9 mouse cellular contexts compared by ENCODE assay signal in genomic region chr1:89750921-89751320, GRCm38 (mm10).
DNase-seq lines count a peak whose midpoint lies in the region; TF ChIP-seq lines count a peak whose summit lies in the region.
"Had no signal": no experiment of that assay in that cellular context is flagged by ENCODE, and none has a peak within 500 bp of the region (broad histone marks: within the 10 kb centered on the region; RNA-seq: fewer than 3 reads in every experiment).

No protein-coding gene starts in this region.

- H3K4me1 ChIP-seq in heart, embryonic 10.5 days = peaks cover 17% of the 10 kb centered on the region
- peaks cover 37% of the 10 kb centered on the region for H3K4me1 ChIP-seq in hindbrain, embryonic 10.5 days (replicated peaks)
- no peaks in the 10 kb centered on the region for H3K4me1 ChIP-seq in thymus, adult 2 months (replicated peaks; ENCODE audit: control insufficient read depth, insufficient read depth, low read length)

- no peak for TF ChIP-seq POLR2A in thymus, adult 2 months (IDR thresholded peaks at IDR 0.05; ENCODE audit: control insufficient read depth, extremely low read depth, insufficient read depth, low read length, poor library complexity)

- no peaks in the 10 kb centered on the region; the same call in 1 of the 2 replicates for H3K36me3 ChIP-seq in heart, embryonic 10.5 days
- peaks cover 7% of the 10 kb centered on the region; the same call in 1 of the 2 replicates for H3K36me3 ChIP-seq in hindbrain, embryonic 10.5 days
- no peaks in the 10 kb centered on the region for H3K36me3 ChIP-seq in thymus, adult 2 months (ENCODE audit: control insufficient read depth, insufficient read depth, low read length)

- 0 out of 2 replicates have a peak, but pooled peaks cover 4% of the 10 kb centered on the region for H3K27me3 ChIP-seq in heart, embryonic 10.5 days (ENCODE audit: insufficient read depth, poor library complexity, severe bottlenecking)
- H3K27me3 ChIP-seq in hindbrain, embryonic 10.5 days (ENCODE audit: insufficient read depth, poor library complexity, severe bottlenecking) = peaks cover 48% of the 10 kb centered on the region
- H3K27me3 ChIP-seq in thymus, adult 2 months (ENCODE audit: control insufficient read depth, insufficient read depth, low read length) = no peaks in the 10 kb centered on the region

- peak overlapping the region; percentile 47 for H3K27ac ChIP-seq in heart, embryonic 10.5 days
- peak overlapping the region; percentile 64; the same call in 1 of the 2 replicates for H3K27ac ChIP-seq in hindbrain, embryonic 10.5 days
- H3K27ac ChIP-seq in thymus, adult 2 months (ENCODE audit: control insufficient read depth, insufficient read depth, low read length) = no peak overlapping the region

- TF ChIP-seq CTCF in thymus, adult 2 months (IDR thresholded peaks at IDR 0.05; ENCODE audit: borderline replicate concordance, control insufficient read depth, extremely low read depth, insufficient read depth, low read length, poor library complexity) = no peak

- intact Hi-C loops in heart, postnatal 25 days (cut with DNase I) = loop anchor here (5.0 kb wide), 1 partner anchor 99 kb away; no protein-coding TSS in a partner anchor
- intact Hi-C loops in gastrocnemius, postnatal 36 days (cut with DNase I) = no loop called here

- peak overlapping the region; percentile 46 for H3K4me3 ChIP-seq in heart, embryonic 10.5 days
- peak overlapping the region; percentile 38 for H3K4me3 ChIP-seq in hindbrain, embryonic 10.5 days
- H3K4me3 ChIP-seq in thymus, adult 2 months (ENCODE audit: control insufficient read depth, insufficient read depth, low read length) = no peak overlapping the region

- no peak for DNase-seq in heart, embryonic 10.5 days (ENCODE audit: low spot score)
- DNase-seq in heart, postnatal 25 days (ENCODE audit: low spot score) = no peak
- peak; percentile 56 for DNase-seq in Muller cell, postnatal 12 days (ENCODE audit: inconsistent ontology term)
- peak; percentile 52 for DNase-seq in hindbrain, embryonic 10.5 days (ENCODE audit: low spot score)
- peak; percentile 69 for DNase-seq in mesoderm, embryonic 11.5 days (ENCODE audit: low read depth, low spot score)
- DNase-seq in gastrocnemius, postnatal 36 days = no peak
- DNase-seq in thymus, adult 2 months = no peak
- DNase-seq in ovary, postnatal 10 days (ENCODE audit: low spot score) = no peak
- DNase-seq: thymus, postnatal 4 days had no signal

- H3K9me3 ChIP-seq in heart, embryonic 10.5 days = no peaks in the 10 kb centered on the region
- no peaks in the 10 kb centered on the region for H3K9me3 ChIP-seq in hindbrain, embryonic 10.5 days

- WGBS in heart, embryonic 10.5 days = 24% methylated on average over 21 of the region's 21 CpGs
- 14% methylated on average over 21 of the region's 21 CpGs for WGBS in hindbrain, embryonic 10.5 days
- 90% methylated on average over 21 of the region's 21 CpGs for whole genome bisulfite sequencing in thymus, adult 2 months

Comparison
In these comparisons a context has a peak if more than half of its experiments do, and no peak if none do; other contexts are left out.
1. DNase-seq: peak in Muller cell, postnatal 12 days (single experiment), hindbrain, embryonic 10.5 days (single experiment) and mesoderm, embryonic 11.5 days (single experiment); none in heart, embryonic 10.5 days (single experiment), heart, postnatal 25 days (single experiment), gastrocnemius, postnatal 36 days (0 of 2), thymus, adult 2 months (single experiment) and ovary, postnatal 10 days (single experiment).